Mouse (Mus musculus): ENCODE results near the gene Kpna4. TPM values are rescaled to one million over a fixed set of nuclear protein-coding genes. Genes with fewer than 3 reads are reported as not detected.

Kpna4 gene
- total RNA-seq, 1 experiment = 33.8 TPM

- Histone ChIP-seq H3K4me1 (ENCODE audit: control insufficient read depth in 2 of 2, insufficient read depth in 2 of 2, low read length in 2 of 2, poor library complexity in 1 of 2) (no peaks in the 10 kb centered on the region), H3K4me3 (ENCODE audit: insufficient read depth in 1 of 2, low read depth in 1 of 2, low read length in 2 of 2, poor library complexity in 1 of 2, severe bottlenecking in 1 of 2) (no peak overlapping the region), H3K9ac (ENCODE audit: insufficient read depth, low read depth, low read length, poor library complexity, severe bottlenecking) (no peak overlapping the region), H3K27ac (ENCODE audit: insufficient read depth, low read depth, low read length, poor library complexity, severe bottlenecking) (no peak overlapping the region), H3K36me3 (ENCODE audit: control insufficient read depth, insufficient read depth, low read length, poor library complexity, severe bottlenecking) (no peaks in the 10 kb centered on the region), H3K9me3 (ENCODE audit: control insufficient read depth, insufficient read depth, low read depth, low read length) (no peaks in the 10 kb centered on the region)
- no peak for DNase-seq (ENCODE audit: low read depth, low spot score)
- in situ Hi-C loops (cut with MboI; ENCODE audit: low sequenced_read_pairs in 2 of 2, unreplicated experiment in 2 of 2) = no loop called here
- TF ChIP-seq CHD2 (IDR thresholded peaks at IDR 0.05; ENCODE audit: low read depth, low read length) (no peak), ZNF384 (IDR thresholded peaks at IDR 0.05; ENCODE audit: low read depth, low read length) (no peak), ZC3H11A (IDR thresholded peaks at IDR 0.05; ENCODE audit: borderline replicate concordance, low read depth, low read length) (no peak), MAFK (IDR thresholded peaks at IDR 0.05; ENCODE audit: insufficient read depth, low read depth, low read length) (no peak), HCFC1 (IDR thresholded peaks at IDR 0.05; ENCODE audit: borderline replicate concordance, insufficient read depth, low read length) (no peak)
Observed at GRCm38 (mm10) chr3:69168724-69169123, 41.8 kb upstream of the Kpna4 start.

DNA sequence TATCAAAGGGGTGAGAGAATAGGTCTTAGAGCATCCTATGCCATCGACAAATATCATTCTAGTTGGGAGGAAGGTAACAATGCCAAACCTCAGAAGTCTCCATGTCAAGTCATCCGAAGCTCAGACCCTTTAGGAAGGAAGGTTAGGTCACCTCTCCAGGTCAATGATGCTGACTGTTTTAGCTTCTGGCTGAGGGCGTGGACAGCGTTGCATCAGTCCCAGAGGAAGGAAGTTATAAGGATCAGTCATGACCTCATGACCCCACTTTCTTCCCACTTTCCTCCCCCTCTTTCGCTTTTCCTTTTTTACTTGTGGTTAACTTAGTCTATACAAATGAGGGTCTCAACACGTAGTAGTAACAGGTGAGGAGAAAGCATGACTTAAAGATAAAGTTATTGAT is 36.1 kb upstream of the Kpna4 start:
- Histone ChIP-seq H3K4me3 (ENCODE audit: insufficient read depth in 1 of 2, low read depth in 1 of 2, low read length in 2 of 2, poor library complexity in 1 of 2, severe bottlenecking in 1 of 2) (no peak overlapping the region), H3K27ac (ENCODE audit: insufficient read depth, low read depth, low read length, poor library complexity, severe bottlenecking) (no peak overlapping the region), H3K4me1 (ENCODE audit: control insufficient read depth in 2 of 2, insufficient read depth in 2 of 2, low read length in 2 of 2, poor library complexity in 1 of 2) (peaks cover 0 to 4% of the 10 kb centered on the region in 2 experiments; a peak in 1 of 4 replicates), H3K36me3 (ENCODE audit: control insufficient read depth, insufficient read depth, low read length, poor library complexity, severe bottlenecking) (no peaks in the 10 kb centered on the region), H3K9me3 (ENCODE audit: control insufficient read depth, insufficient read depth, low read depth, low read length) (no peaks in the 10 kb centered on the region), H3K9ac (ENCODE audit: insufficient read depth, low read depth, low read length, poor library complexity, severe bottlenecking) (no peak overlapping the region)
- TF ChIP-seq CHD2 (IDR thresholded peaks at IDR 0.05; ENCODE audit: low read depth, low read length) (no peak), HCFC1 (IDR thresholded peaks at IDR 0.05; ENCODE audit: borderline replicate concordance, insufficient read depth, low read length) (no peak), ZNF384 (IDR thresholded peaks at IDR 0.05; ENCODE audit: low read depth, low read length) (no peak), ZC3H11A (IDR thresholded peaks at IDR 0.05; ENCODE audit: borderline replicate concordance, low read depth, low read length) (no peak), MAFK (IDR thresholded peaks at IDR 0.05; ENCODE audit: insufficient read depth, low read depth, low read length) (no peak)
- DNase-seq (ENCODE audit: low read depth, low spot score) = no peak
- in situ Hi-C loops (cut with MboI; ENCODE audit: low sequenced_read_pairs in 2 of 2, unreplicated experiment in 2 of 2) = no loop called here

DNA sequence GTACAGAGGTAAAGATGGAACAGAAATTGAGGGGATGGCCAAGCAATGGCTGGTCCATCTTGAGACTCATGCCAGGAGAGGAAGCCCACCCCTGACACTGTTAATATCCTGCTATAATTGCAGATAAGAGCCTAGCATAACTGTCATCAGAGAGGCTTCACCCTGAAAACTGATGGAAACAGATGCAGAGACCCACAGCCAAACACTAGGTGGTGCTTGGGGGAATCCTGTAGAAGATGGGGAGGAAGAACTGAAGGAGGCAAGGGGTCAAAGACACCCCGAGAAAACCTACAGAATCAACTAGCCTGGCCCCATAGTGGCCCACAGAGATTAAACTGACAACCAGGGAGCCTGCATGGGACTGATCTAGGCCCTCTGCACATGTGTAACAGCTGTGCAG is 33.5 kb upstream of the Kpna4 start:
- in situ Hi-C loops (cut with MboI; ENCODE audit: low sequenced_read_pairs in 2 of 2, unreplicated experiment in 2 of 2) = no loop called here
- no peaks in the 10 kb centered on the region for H3K9me3 ChIP-seq (ENCODE audit: control insufficient read depth, insufficient read depth, low read depth, low read length)
- TF ChIP-seq ZC3H11A (IDR thresholded peaks at IDR 0.05; ENCODE audit: borderline replicate concordance, low read depth, low read length) = no peak
- H3K4me1 ChIP-seq (ENCODE audit: control insufficient read depth in 2 of 2, insufficient read depth in 2 of 2, low read length in 2 of 2, poor library complexity in 1 of 2) = peaks cover 0 to 4% of the 10 kb centered on the region in 2 experiments; a peak in 1 of 4 replicates
- no peak overlapping the region for H3K4me3 ChIP-seq (ENCODE audit: insufficient read depth in 1 of 2, low read depth in 1 of 2, low read length in 2 of 2, poor library complexity in 1 of 2, severe bottlenecking in 1 of 2)
- DNase-seq (ENCODE audit: low read depth, low spot score) = no peak
- no peak overlapping the region for H3K9ac ChIP-seq (ENCODE audit: insufficient read depth, low read depth, low read length, poor library complexity, severe bottlenecking)
- no peaks in the 10 kb centered on the region for H3K36me3 ChIP-seq (ENCODE audit: control insufficient read depth, insufficient read depth, low read length, poor library complexity, severe bottlenecking)
- H3K27ac ChIP-seq (ENCODE audit: insufficient read depth, low read depth, low read length, poor library complexity, severe bottlenecking) = no peak overlapping the region

- Histone ChIP-seq H3K4me3 (ENCODE audit: insufficient read depth in 1 of 2, low read depth in 1 of 2, low read length in 2 of 2, poor library complexity in 1 of 2, severe bottlenecking in 1 of 2) (no peak overlapping the region), H3K9ac (ENCODE audit: insufficient read depth, low read depth, low read length, poor library complexity, severe bottlenecking) (no peak overlapping the region), H3K9me3 (ENCODE audit: control insufficient read depth, insufficient read depth, low read depth, low read length) (no peaks in the 10 kb centered on the region), H3K36me3 (ENCODE audit: control insufficient read depth, insufficient read depth, low read length, poor library complexity, severe bottlenecking) (no peaks in the 10 kb centered on the region), H3K4me1 (ENCODE audit: control insufficient read depth in 2 of 2, insufficient read depth in 2 of 2, low read length in 2 of 2, poor library complexity in 1 of 2) (peaks cover 0 to 4% of the 10 kb centered on the region in 2 experiments; a peak in 1 of 4 replicates), H3K27ac (ENCODE audit: insufficient read depth, low read depth, low read length, poor library complexity, severe bottlenecking) (no peak overlapping the region)
- in situ Hi-C loops (cut with MboI; ENCODE audit: low sequenced_read_pairs in 2 of 2, unreplicated experiment in 2 of 2) = no loop called here
- no peak for DNase-seq (ENCODE audit: low read depth, low spot score)
- TF ChIP-seq MAFK (IDR thresholded peaks at IDR 0.05; ENCODE audit: insufficient read depth, low read depth, low read length) (no peak), ZC3H11A (IDR thresholded peaks at IDR 0.05; ENCODE audit: borderline replicate concordance, low read depth, low read length) (no peak), HCFC1 (IDR thresholded peaks at IDR 0.05; ENCODE audit: borderline replicate concordance, insufficient read depth, low read length) (no peak), CHD2 (IDR thresholded peaks at IDR 0.05; ENCODE audit: low read depth, low read length) (no peak), ZNF384 (IDR thresholded peaks at IDR 0.05; ENCODE audit: low read depth, low read length) (no peak)
Observed at GRCm38 (mm10) chr3:69159501-69159900, 32.6 kb upstream of the Kpna4 start.

DNA sequence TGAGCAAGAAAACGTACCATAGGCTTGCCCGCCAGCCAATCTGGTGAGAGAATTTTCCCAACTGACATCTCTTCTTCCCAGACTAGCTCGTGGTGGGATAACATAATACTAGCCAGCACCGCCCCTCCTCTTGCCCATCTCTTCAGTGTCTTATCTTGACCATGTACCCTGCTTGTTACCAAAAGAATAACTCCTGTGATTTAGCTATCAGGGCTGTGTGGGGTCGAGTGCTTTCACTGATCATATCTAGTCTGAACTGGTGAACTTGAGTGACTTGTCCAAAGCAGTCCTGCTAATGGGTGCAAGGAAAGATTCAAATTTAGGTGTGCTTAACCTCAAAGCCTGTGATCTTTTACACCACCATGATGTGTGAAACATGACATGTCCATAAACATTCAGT is 31.0 kb upstream of the Kpna4 start:
- no peaks in the 10 kb centered on the region for H3K9me3 ChIP-seq (ENCODE audit: control insufficient read depth, insufficient read depth, low read depth, low read length)
- no peak for DNase-seq (ENCODE audit: low read depth, low spot score)
- H3K27ac ChIP-seq (ENCODE audit: insufficient read depth, low read depth, low read length, poor library complexity, severe bottlenecking) = no peak overlapping the region
- H3K4me1 ChIP-seq (ENCODE audit: control insufficient read depth in 2 of 2, insufficient read depth in 2 of 2, low read length in 2 of 2, poor library complexity in 1 of 2) = peaks cover 0 to 4% of the 10 kb centered on the region in 2 experiments; a peak in 1 of 4 replicates
- no peak overlapping the region for H3K9ac ChIP-seq (ENCODE audit: insufficient read depth, low read depth, low read length, poor library complexity, severe bottlenecking)
- TF ChIP-seq HCFC1 (IDR thresholded peaks at IDR 0.05; ENCODE audit: borderline replicate concordance, insufficient read depth, low read length) (no peak), ZC3H11A (IDR thresholded peaks at IDR 0.05; ENCODE audit: borderline replicate concordance, low read depth, low read length) (no peak), MAFK (IDR thresholded peaks at IDR 0.05; ENCODE audit: insufficient read depth, low read depth, low read length) (no peak), CHD2 (IDR thresholded peaks at IDR 0.05; ENCODE audit: low read depth, low read length) (no peak), ZNF384 (IDR thresholded peaks at IDR 0.05; ENCODE audit: low read depth, low read length) (no peak)
- H3K4me3 ChIP-seq (ENCODE audit: insufficient read depth in 1 of 2, low read depth in 1 of 2, low read length in 2 of 2, poor library complexity in 1 of 2, severe bottlenecking in 1 of 2) = no peak overlapping the region
- H3K36me3 ChIP-seq (ENCODE audit: control insufficient read depth, insufficient read depth, low read length, poor library complexity, severe bottlenecking) = no peaks in the 10 kb centered on the region
- in situ Hi-C loops (cut with MboI; ENCODE audit: low sequenced_read_pairs in 2 of 2, unreplicated experiment in 2 of 2) = no loop called here

Data from ES-E14 (cell line).